10 mouse cellular contexts compared by ENCODE assay signal in genomic region chr11:48808737-48809433, GRCm38 (mm10). TPM values are rescaled to one million over a fixed set of nuclear protein-coding genes. Genes with fewer than 3 reads are reported as not detected.
DNase-seq lines count a peak whose midpoint lies in the region; TF ChIP-seq lines count a peak whose summit lies in the region.
"Had no signal": no experiment of that assay in that cellular context is flagged by ENCODE, and none has a peak within 500 bp of the region (broad histone marks: within the 10 kb centered on the region; RNA-seq: fewer than 3 reads in every experiment).

No protein-coding gene starts in this region.

- H3K4me1 ChIP-seq in ES-E14 (ENCODE audit: control insufficient read depth in 2 of 2, insufficient read depth in 2 of 2, low read length in 2 of 2, poor library complexity in 1 of 2) = peaks cover 0 to 3% of the 10 kb centered on the region in 2 experiments; a peak in 1 of 4 replicates
- H3K4me1 ChIP-seq: lung, embryonic 15.5 days had no signal

- H3K36me3 ChIP-seq in ES-E14 (ENCODE audit: control insufficient read depth, insufficient read depth, low read length, poor library complexity, severe bottlenecking) = peaks cover 57% of the 10 kb centered on the region

- no peak for TF ChIP-seq CTCF in layer of hippocampus, adult 2 months (conservative IDR thresholded peaks at IDR 0.05)

- no peak for DNase-seq in layer of hippocampus, adult 2 months (ENCODE audit: low spot score in 2 of 2)
- DNase-seq in layer of hippocampus, postnatal 14 days (ENCODE audit: low spot score in 2 of 2) = no peak
- DNase-seq in ES-E14 (ENCODE audit: low read depth, low spot score) (no peak), ZHBTc4 (ENCODE audit: low read depth, low spot score) (peak; percentile 60)
- peak; percentile 67 for DNase-seq in heart, postnatal 4 days
- no peak for DNase-seq in thymus, postnatal 14 days
- no peak for DNase-seq in layer of hippocampus, adult 18-20 months (ENCODE audit: low spot score in 2 of 2)
- DNase-seq: cerebellum, adult 9-10 months; kidney, adult 2 months had no signal

- H3K27ac ChIP-seq in layer of hippocampus, adult 2 months = peak overlapping the region; percentile 39; the same call in 1 of the 2 replicates
- H3K27ac ChIP-seq in ES-E14 (ENCODE audit: insufficient read depth, low read depth, low read length, poor library complexity, severe bottlenecking) = no peak overlapping the region
- H3K27ac ChIP-seq: lung, embryonic 15.5 days had no signal

- H3K4me3 ChIP-seq in layer of hippocampus, adult 2 months = no peak overlapping the region
- H3K4me3 ChIP-seq in ES-E14 (ENCODE audit: insufficient read depth in 1 of 2, low read depth in 1 of 2, low read length in 2 of 2, poor library complexity in 1 of 2, severe bottlenecking in 1 of 2) = no peak overlapping the region
- H3K4me3 ChIP-seq: lung, embryonic 15.5 days had no signal

- H3K9me3 ChIP-seq in ES-E14 (ENCODE audit: control insufficient read depth, insufficient read depth, low read depth, low read length) = no peaks in the 10 kb centered on the region
- H3K9me3 ChIP-seq: lung, embryonic 15.5 days had no signal

- no peak overlapping the region; the same call in 1 of the 2 replicates for H3K9ac ChIP-seq in ES-E14 (ENCODE audit: insufficient read depth, low read depth, low read length, poor library complexity, severe bottlenecking)
- H3K9ac ChIP-seq: lung, embryonic 15.5 days had no signal

- in situ Hi-C loops in ES-E14 (cut with MboI; ENCODE audit: low sequenced_read_pairs in 2 of 2, unreplicated experiment in 2 of 2) = no loop called here

TF ChIP-seq in ES-E14, 5 proteins besides CTCF, POLR2A, EP300 and RAD21:
- TF ChIP-seq ZNF384 (IDR thresholded peaks at IDR 0.05; ENCODE audit: low read depth, low read length) (0 out of 2 replicates have a peak, but pooled peaks have one; percentile 5), CHD2 (IDR thresholded peaks at IDR 0.05; ENCODE audit: low read depth, low read length) (no peak), MAFK (IDR thresholded peaks at IDR 0.05; ENCODE audit: insufficient read depth, low read depth, low read length) (no peak)

RNA-seq across cellular contexts. Expression of gene Trim41, which starts 8.3 kb away (rescaled TPM):
- total RNA-seq in layer of hippocampus, adult 2 months (2021) = 10 to 100 TPM; 56.8 to 61.5 TPM
- total RNA-seq in layer of hippocampus, postnatal 14 days (2021) = 10 to 100 TPM; 47.1 to 48.6 TPM
- 47.8 and 52.8 TPM in 2 replicates for total RNA-seq in ES-E14 (2012; rRNA removed)
- total RNA-seq in heart, postnatal 4 days (2021) = 10 to 100 TPM; 36.0 to 40.1 TPM
- 10 to 100 TPM; 58.1 to 62.3 TPM for total RNA-seq in layer of hippocampus, adult 18-20 months (2021)

RNA-seq across cellular contexts. Expression of gene Rack1, which starts 8.8 kb away (rescaled TPM):
- 100 to 1,000 TPM; 226 to 240 TPM for total RNA-seq in layer of hippocampus, adult 2 months (2021)
- total RNA-seq in layer of hippocampus, postnatal 14 days (2021) = 100 to 1,000 TPM; 285 to 287 TPM
- total RNA-seq in ES-E14 (2012; rRNA removed) = 3,112 and 3,420 TPM in 2 replicates
- 100 to 1,000 TPM; 642 to 663 TPM for total RNA-seq in heart, postnatal 4 days (2021)
- total RNA-seq in layer of hippocampus, adult 18-20 months (2021) = 100 to 1,000 TPM; 237 to 246 TPM

RNA-seq across cellular contexts. Expression of gene Trim7, which starts 17.1 kb away (rescaled TPM):
- total RNA-seq in layer of hippocampus, adult 2 months (2021) = 1 to 10 TPM; 2.6 to 2.8 TPM
- total RNA-seq in layer of hippocampus, postnatal 14 days (2021) = 1 to 10 TPM; 2.4 to 3.3 TPM
- 5.9 and 6.1 TPM in 2 replicates for total RNA-seq in ES-E14 (2012; rRNA removed)
- 1 to 10 TPM; 5.3 to 5.5 TPM for total RNA-seq in heart, postnatal 4 days (2021)
- 1 to 10 TPM; 1.9 to 2.4 TPM for total RNA-seq in layer of hippocampus, adult 18-20 months (2021)

RNA-seq across cellular contexts. Expression of gene Gm12184, which starts 17.6 kb away (rescaled TPM):
- 1 to 10 TPM in 1 of 2 experiments, under 1 TPM in 1; 0.79 to 1.3 TPM for total RNA-seq in layer of hippocampus, adult 2 months (2021)
- 1 to 10 TPM; 1.4 to 1.9 TPM for total RNA-seq in layer of hippocampus, postnatal 14 days (2021)
- 11.4 and 12.2 TPM in 2 replicates for total RNA-seq in ES-E14 (2012; rRNA removed)
- total RNA-seq in heart, postnatal 4 days (2021) = 1 to 10 TPM; 4.8 to 5.1 TPM
- total RNA-seq in layer of hippocampus, adult 18-20 months (2021) = 1 to 10 TPM in 1 of 2 experiments, under 1 TPM in 1; 0.38 to 1.1 TPM

Comparison
In these comparisons a context has a peak if more than half of its experiments do, and no peak if none do; other contexts are left out.
1. DNase-seq: peak in ZHBTc4 (single experiment) and heart, postnatal 4 days (single experiment); none in layer of hippocampus, adult 2 months (0 of 2), layer of hippocampus, postnatal 14 days (0 of 2), ES-E14 (single experiment), thymus, postnatal 14 days (single experiment) and layer of hippocampus, adult 18-20 months (0 of 2).